Mouse (Mus musculus) heart, adult 10 weeks (tissue): ENCODE measurements around the gene Gm6710. TPM values are rescaled to one million over a fixed set of nuclear protein-coding genes. Genes with fewer than 3 reads are reported as not detected.

Experiments used
- polyA plus RNA-seq: library from polyadenylated mRNA; stranded (reverse); fragments of 350-450 nt; fragmentation: Illumina TruSeq; extraction: RNeasy Lipid Tissue Mini Kit (QIAGEN cat#74804); gene quantifications from one replicate; pipeline ENCODE4 v1.2.3, GENCODE M21; 2014; ENCODE audit warnings: low read depth, low replicate concordance

Gm6710 gene
- polyA plus RNA-seq = 1.9 TPM

GRCm38 (mm10) chr2:175869024-175869423, at the start of gene Gm6710:
Gene Gm6710, plus strand, starts transcription at chr2:175869219.

Other genes starting within 250 kb of the Gm6710 start
- not detected for gene Gm11007, start 225.2 kb upstream of the Gm6710 start, polyA plus RNA-seq
- gene Zfp969, start 165.6 kb upstream of the Gm6710 start, polyA plus RNA-seq = not detected
- gene Gm2007, start 127.7 kb upstream of the Gm6710 start, polyA plus RNA-seq = not detected
- gene Gm14288, start 68.1 kb upstream of the Gm6710 start, polyA plus RNA-seq = 6.2 TPM
- 10.6 TPM for gene Zfp966, start 61.9 kb downstream of the Gm6710 start, polyA plus RNA-seq
- 11.3 TPM for gene Gm2026, start 96.1 kb downstream of the Gm6710 start, polyA plus RNA-seq